Mouse (Mus musculus) spleen, adult 2 months (tissue): ENCODE results near the gene Tnfaip8l1. TPM values are rescaled to one million over a fixed set of nuclear protein-coding genes. Genes with fewer than 3 reads are reported as not detected.

ENCODE experiments used
- DNase-seq, 2 experiments: peaks; one replicate each; pipeline versions ENCODE4 v3.0.0 to v3.0.0-alpha.2; 2012 to 2021; ENCODE audit warnings: low spot score in 2 of 2, low read depth in 1 of 2
- H3K27ac ChIP-seq: fragments of 200-500 bp; 2 replicates; pipeline ENCODE4 v1.5.1; 2012; ENCODE audit warnings: low read length, inconsistent platforms; ENCODE audit not compliant: insufficient read depth
- H3K27me3 ChIP-seq: fragments of 200-500 bp; 2 replicates; pipeline ENCODE4 v1.6.1; 2012; ENCODE audit warnings: mild to moderate bottlenecking, moderate library complexity, low read length, inconsistent platforms; ENCODE audit not compliant: control insufficient read depth, insufficient read depth
- H3K36me3 ChIP-seq: fragments of 200-500 bp; 2 replicates; pipeline ENCODE4 v1.6.1; 2012; ENCODE audit warnings: mild to moderate bottlenecking, low read length, inconsistent platforms; ENCODE audit not compliant: control insufficient read depth, insufficient read depth
- H3K4me1 ChIP-seq: fragments of 200-500 bp; 2 replicates; pipeline ENCODE4 v1.6.1; 2011; ENCODE audit warnings: inconsistent platforms; ENCODE audit not compliant: control insufficient read depth, insufficient read depth, insufficient read length
- H3K4me3 ChIP-seq: fragments of 200-500 bp; 2 replicates; pipeline ENCODE4 v1.5.1; 2011; ENCODE audit warnings: mild to moderate bottlenecking, inconsistent platforms; ENCODE audit not compliant: insufficient read depth, insufficient read length; ENCODE audit errors: extremely low read depth
- CTCF ChIP-seq: fragments of 200-500 bp; IDR thresholded peaks from 2 replicates; pipeline ENCODE4 v1.5.1; 2011; ENCODE audit warnings: mild to moderate bottlenecking, inconsistent platforms; ENCODE audit not compliant: insufficient read depth, insufficient read length, insufficient replicate concordance; ENCODE audit errors: extremely low read depth
- POLR2A ChIP-seq: fragments of 200-500 bp; IDR thresholded peaks from 2 replicates; pipeline ENCODE4 v1.6.1; 2011; ENCODE audit warnings: low read depth, low read length, inconsistent platforms
- WGBS: fragments of 180-500 bp; shearing (Covaris S2); methylation state at CpG from one replicate; pipeline ENCODE4 v1.1.7; 2018; 5-methylcytosine and 5-hydroxymethylcytosine counted together
- polyA plus RNA-seq: library from polyadenylated mRNA; depleted of rRNA; stranded (reverse); fragments of >200 nt; gene quantifications from 2 replicates; pipeline ENCODE4 v1.2.3, GENCODE M21; 2012

Tnfaip8l1 gene
- polyA plus RNA-seq, 1 experiment: 7.3 TPM

GRCm38 (mm10) chr17:56173401-56174046 lies 11.2 kb downstream of the Tnfaip8l1 start:
- H3K27me3 ChIP-seq: no peaks in the 10 kb centered on the region
- TF ChIP-seq CTCF (no peak), POLR2A (no peak)
- no peaks in the 10 kb centered on the region for H3K4me1 ChIP-seq
- no peak overlapping the region for H3K27ac ChIP-seq
- 77% methylated on average over 10 of the region's 10 CpGs for WGBS
- peaks cover 18% of the 10 kb centered on the region for H3K36me3 ChIP-seq
- no peak for DNase-seq
- H3K4me3 ChIP-seq: no peak overlapping the region

- TF ChIP-seq POLR2A (no peak), CTCF (no peak)
- Histone ChIP-seq H3K4me3 (no peak overlapping the region), H3K27me3 (no peaks in the 10 kb centered on the region), H3K36me3 (peaks cover 26% of the 10 kb centered on the region), H3K4me1 (no peaks in the 10 kb centered on the region), H3K27ac (no peak overlapping the region)
- 94% methylated on average over 3 of the region's 3 CpGs for WGBS
- DNase-seq: no peak
These were observed 13.1 kb downstream of the Tnfaip8l1 start for GRCm38 (mm10) chr17:56175416-56175815.

- peaks cover 19% of the 10 kb centered on the region for H3K36me3 ChIP-seq
- H3K27ac ChIP-seq: peak overlapping the region; percentile 55; the same call in 1 of the 2 replicates
- 5% methylated on average over 14 of the region's 14 CpGs for WGBS
- no peak for TF ChIP-seq CTCF
- no peak for TF ChIP-seq POLR2A
- peaks cover 2% of the 10 kb centered on the region; the same call in 1 of the 2 replicates for H3K4me1 ChIP-seq
- no peaks in the 10 kb centered on the region for H3K27me3 ChIP-seq
- DNase-seq: no peak
- peak overlapping the region; percentile 87 for H3K4me3 ChIP-seq
These were observed 20.8 kb downstream of the Tnfaip8l1 start for GRCm38 (mm10) chr17:56182975-56183657.

- Histone ChIP-seq H3K4me1 (peaks cover 2% of the 10 kb centered on the region; the same call in 1 of the 2 replicates), H3K4me3 (peak within 1 kb of the TSS; percentile 87), H3K27me3 (no peaks in the 10 kb centered on the region), H3K27ac (peak within 1 kb of the TSS; percentile 55), H3K36me3 (peaks cover 19% of the 10 kb centered on the region)
- TF ChIP-seq CTCF (no peak), POLR2A (peak; percentile 7; the same call in 1 of the 2 replicates)
- DNase-seq: peak; percentile 86 to 94
- under 1% methylated on average over 47 of the region's 47 CpGs for WGBS
These were observed 21.4 kb downstream of the Tnfaip8l1 start, which contains the start of gene Mydgf for GRCm38 (mm10) chr17:56183658-56184103. TSS of gene Mydgf (minus strand) at chr17:56183920.

- 84% methylated on average over 11 of the region's 11 CpGs for WGBS
- H3K4me1 ChIP-seq: peaks cover 2% of the 10 kb centered on the region; the same call in 1 of the 2 replicates
- peak overlapping the region; percentile 34; the same call in 1 of the 2 replicates for H3K27ac ChIP-seq
- no peak for TF ChIP-seq POLR2A
- TF ChIP-seq CTCF: no peak
- no peak for DNase-seq
- H3K36me3 ChIP-seq: peaks cover 22% of the 10 kb centered on the region
- H3K27me3 ChIP-seq: no peaks in the 10 kb centered on the region
- no peak overlapping the region for H3K4me3 ChIP-seq
These were observed 23.2 kb downstream of the Tnfaip8l1 start for GRCm38 (mm10) chr17:56185281-56186141.

- Histone ChIP-seq H3K27ac (no peak overlapping the region), H3K27me3 (no peaks in the 10 kb centered on the region), H3K4me3 (no peak overlapping the region), H3K36me3 (peaks cover 42% of the 10 kb centered on the region), H3K4me1 (no peaks in the 10 kb centered on the region)
- DNase-seq: no peak
- WGBS: 95% methylated on average over 6 of the region's 6 CpGs
- TF ChIP-seq CTCF (no peak), POLR2A (no peak)
These were observed 29.0 kb downstream of the Tnfaip8l1 start for GRCm38 (mm10) chr17:56191266-56191665.
